Mouse (Mus musculus): ENCODE results near the gene Acyp2. TPM values are rescaled to one million over a fixed set of nuclear protein-coding genes. Genes with fewer than 3 reads are reported as not detected.

The Acyp2 gene
- 19.1 and 19.7 TPM in 2 replicates for polyA plus RNA-seq (2015; fragmentation: Nextera tagmentation; extraction: Ambion mirVana)

GRCm38 (mm10) chr11:30649001-30649637, at the start of gene Acyp2:
Acyp2 (minus strand) TSS chr11:30649587.
- H3K4me3 ChIP-seq (ENCODE audit: low read depth, low read length): peak within 1 kb of the TSS; percentile 67
- H3K9me3 ChIP-seq (ENCODE audit: control insufficient read depth, low read length): no peaks in the 10 kb centered on the region
- H3K9ac ChIP-seq (ENCODE audit: low read length): peak within 1 kb of the TSS; percentile 76
- H3K27me3 ChIP-seq (ENCODE audit: control insufficient read depth, insufficient read depth, low read length): no peaks in the 10 kb centered on the region
- H3K4me2 ChIP-seq (replicated peaks; ENCODE audit: low read depth): peak within 1 kb of the TSS; percentile 72
- DNase-seq (ENCODE audit: low spot score) (peak; percentile 83), ATAC-seq (ENCODE audit: low FRiP score, low TSS enrichment) (peak; percentile 96)
- H3K27ac ChIP-seq (replicated peaks): peak within 1 kb of the TSS; percentile 82
- H3K4me1 ChIP-seq (replicated peaks; ENCODE audit: control insufficient read depth, insufficient read depth): no peaks in the 10 kb centered on the region
- TF ChIP-seq EP300 (optimal IDR thresholded peaks at IDR 0.05) (no peak), CTCF (IDR thresholded peaks at IDR 0.05; ENCODE audit: low read depth) (peak; percentile 56)
- no peaks in the 10 kb centered on the region for H3K36me3 ChIP-seq (ENCODE audit: control insufficient read depth, insufficient read depth, low read length)
- under 1% methylated on average over 40 of the region's 40 CpGs for WGBS

- ATAC-seq (ENCODE audit: low FRiP score, low TSS enrichment) (no peak), DNase-seq (ENCODE audit: low spot score) (no peak)
- no peak overlapping the region for H3K27ac ChIP-seq (replicated peaks)
- no peaks in the 10 kb centered on the region for H3K4me1 ChIP-seq (replicated peaks; ENCODE audit: control insufficient read depth, insufficient read depth)
- WGBS: 70% methylated on average over 1 of the region's 1 CpGs
- no peak overlapping the region for H3K4me3 ChIP-seq (ENCODE audit: low read depth, low read length)
- H3K9me3 ChIP-seq (ENCODE audit: control insufficient read depth, low read length): no peaks in the 10 kb centered on the region
- H3K4me2 ChIP-seq (replicated peaks; ENCODE audit: low read depth): no peak overlapping the region
- H3K27me3 ChIP-seq (ENCODE audit: control insufficient read depth, insufficient read depth, low read length): no peaks in the 10 kb centered on the region
- H3K36me3 ChIP-seq (ENCODE audit: control insufficient read depth, insufficient read depth, low read length): no peaks in the 10 kb centered on the region
- H3K9ac ChIP-seq (ENCODE audit: low read length): no peak overlapping the region
- TF ChIP-seq EP300 (optimal IDR thresholded peaks at IDR 0.05): no peak
- TF ChIP-seq CTCF (IDR thresholded peaks at IDR 0.05; ENCODE audit: low read depth): no peak
These were observed 40.0 kb upstream of the Acyp2 start for GRCm38 (mm10) chr11:30689421-30689820.

- ATAC-seq (ENCODE audit: low FRiP score, low TSS enrichment): 0 out of 2 replicates have a peak, but pooled peaks have one; percentile 63
- H3K27ac ChIP-seq (replicated peaks): no peak overlapping the region
- no peak overlapping the region for H3K4me3 ChIP-seq (ENCODE audit: low read depth, low read length)
- H3K36me3 ChIP-seq (ENCODE audit: control insufficient read depth, insufficient read depth, low read length): no peaks in the 10 kb centered on the region
- H3K4me2 ChIP-seq (replicated peaks; ENCODE audit: low read depth): no peak overlapping the region
- no peaks in the 10 kb centered on the region for H3K27me3 ChIP-seq (ENCODE audit: control insufficient read depth, insufficient read depth, low read length)
- WGBS: 81% methylated on average over 1 of the region's 1 CpGs
- no peak for DNase-seq (ENCODE audit: low spot score)
- H3K9ac ChIP-seq (ENCODE audit: low read length): no peak overlapping the region
- TF ChIP-seq EP300 (optimal IDR thresholded peaks at IDR 0.05): no peak
- peak; percentile 80 for TF ChIP-seq CTCF (IDR thresholded peaks at IDR 0.05; ENCODE audit: low read depth)
- H3K9me3 ChIP-seq (ENCODE audit: control insufficient read depth, low read length): no peaks in the 10 kb centered on the region
- no peaks in the 10 kb centered on the region for H3K4me1 ChIP-seq (replicated peaks; ENCODE audit: control insufficient read depth, insufficient read depth)
These were observed 26.7 kb upstream of the Acyp2 start for GRCm38 (mm10) chr11:30676086-30676485.

GRCm38 (mm10) chr11:30672719-30673118, 23.3 kb upstream of the Acyp2 start:
- ATAC-seq (ENCODE audit: low FRiP score, low TSS enrichment) (no peak), DNase-seq (ENCODE audit: low spot score) (no peak)
- Histone ChIP-seq H3K36me3 (ENCODE audit: control insufficient read depth, insufficient read depth, low read length) (no peaks in the 10 kb centered on the region), H3K4me2 (replicated peaks; ENCODE audit: low read depth) (no peak overlapping the region), H3K27me3 (ENCODE audit: control insufficient read depth, insufficient read depth, low read length) (no peaks in the 10 kb centered on the region), H3K9ac (ENCODE audit: low read length) (no peak overlapping the region), H3K27ac (replicated peaks) (no peak overlapping the region), H3K4me3 (ENCODE audit: low read depth, low read length) (no peak overlapping the region), H3K4me1 (replicated peaks; ENCODE audit: control insufficient read depth, insufficient read depth) (no peaks in the 10 kb centered on the region), H3K9me3 (ENCODE audit: control insufficient read depth, low read length) (no peaks in the 10 kb centered on the region)
- 32% methylated on average over 1 of the region's 1 CpGs for WGBS
- TF ChIP-seq EP300 (optimal IDR thresholded peaks at IDR 0.05): no peak
- TF ChIP-seq CTCF (IDR thresholded peaks at IDR 0.05; ENCODE audit: low read depth): no peak

DNA sequence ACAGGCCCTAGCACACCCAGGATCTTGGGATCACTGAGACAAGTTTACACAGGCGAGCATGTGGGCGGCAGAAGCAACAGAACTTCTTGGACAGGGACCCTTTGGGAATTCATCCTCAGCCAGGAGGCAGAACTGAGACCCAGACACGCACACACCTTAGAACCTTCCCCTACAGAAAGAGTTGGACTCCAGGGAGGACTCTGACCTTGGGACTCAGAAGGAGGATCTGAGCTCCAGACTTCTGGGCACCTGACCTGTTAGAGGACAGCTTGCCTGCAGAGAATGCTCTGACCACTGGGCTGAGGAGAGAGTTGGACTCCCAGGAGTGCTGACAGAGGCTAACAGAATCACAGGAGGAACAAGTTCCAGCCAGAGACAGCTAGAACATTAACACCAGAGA, 13.6 kb upstream of the Acyp2 start:
- no peak for DNase-seq (ENCODE audit: low spot score)

GRCm38 (mm10) chr11:30662591-30662990, 13.2 kb upstream of the Acyp2 start:
- H3K27ac ChIP-seq (replicated peaks): no peak overlapping the region
- WGBS: 72% methylated on average over 2 of the region's 2 CpGs

More for the DNA sequence above, 13.6 kb upstream of the Acyp2 start:
- no peak overlapping the region for H3K27ac ChIP-seq (replicated peaks)
- H3K36me3 ChIP-seq (ENCODE audit: control insufficient read depth, insufficient read depth, low read length): no peaks in the 10 kb centered on the region
- no peaks in the 10 kb centered on the region for H3K27me3 ChIP-seq (ENCODE audit: control insufficient read depth, insufficient read depth, low read length)
- 94% methylated on average over 3 of the region's 3 CpGs for WGBS
- no peak for ATAC-seq (ENCODE audit: low FRiP score, low TSS enrichment)
- no peak overlapping the region for H3K4me2 ChIP-seq (replicated peaks; ENCODE audit: low read depth)
- no peak overlapping the region for H3K9ac ChIP-seq (ENCODE audit: low read length)
- no peaks in the 10 kb centered on the region for H3K4me1 ChIP-seq (replicated peaks; ENCODE audit: control insufficient read depth, insufficient read depth)
- no peaks in the 10 kb centered on the region for H3K9me3 ChIP-seq (ENCODE audit: control insufficient read depth, low read length)
- no peak overlapping the region for H3K4me3 ChIP-seq (ENCODE audit: low read depth, low read length)
- TF ChIP-seq EP300 (optimal IDR thresholded peaks at IDR 0.05) (no peak), CTCF (IDR thresholded peaks at IDR 0.05; ENCODE audit: low read depth) (no peak)

More at GRCm38 (mm10) chr11:30662591-30662990, 13.2 kb upstream of the Acyp2 start:
- no peak overlapping the region for H3K4me3 ChIP-seq (ENCODE audit: low read depth, low read length)
- H3K27me3 ChIP-seq (ENCODE audit: control insufficient read depth, insufficient read depth, low read length): no peaks in the 10 kb centered on the region
- no peak for TF ChIP-seq CTCF (IDR thresholded peaks at IDR 0.05; ENCODE audit: low read depth)
- no peak for TF ChIP-seq EP300 (optimal IDR thresholded peaks at IDR 0.05)
- H3K36me3 ChIP-seq (ENCODE audit: control insufficient read depth, insufficient read depth, low read length): no peaks in the 10 kb centered on the region
- no peak for ATAC-seq (ENCODE audit: low FRiP score, low TSS enrichment)
- H3K9ac ChIP-seq (ENCODE audit: low read length): no peak overlapping the region
- H3K4me2 ChIP-seq (replicated peaks; ENCODE audit: low read depth): no peak overlapping the region
- no peaks in the 10 kb centered on the region for H3K9me3 ChIP-seq (ENCODE audit: control insufficient read depth, low read length)
- H3K4me1 ChIP-seq (replicated peaks; ENCODE audit: control insufficient read depth, insufficient read depth): no peaks in the 10 kb centered on the region
- DNase-seq (ENCODE audit: low spot score): no peak

Data from stomach, postnatal 0 days (tissue).